Mouse (Mus musculus) brown adipose tissue, adult 24 weeks (tissue): ENCODE data around the gene Twf2. TPM values are rescaled to one million over a fixed set of nuclear protein-coding genes. Genes with fewer than 3 reads are reported as not detected.

Source experiments
- H3K27ac ChIP-seq: fragments of 200-500 bp; replicated peaks from 2 replicates; pipeline ENCODE4 v1.5.1; 2012; ENCODE audit warnings: low read depth, mild to moderate bottlenecking, low read length
- H3K4me1 ChIP-seq: fragments of 200-500 bp; 2 replicates; pipeline ENCODE4 v1.6.1; 2012; ENCODE audit warnings: low read length, mixed read lengths; ENCODE audit not compliant: control insufficient read depth, insufficient read depth, insufficient read length
- H3K4me3 ChIP-seq: fragments of 200-500 bp; 2 replicates; pipeline ENCODE4 v1.5.1; 2012; ENCODE audit warnings: low read depth, mild to moderate bottlenecking, low read length, moderate library complexity; ENCODE audit not compliant: insufficient read depth
- polyA plus RNA-seq: library from polyadenylated mRNA; stranded (reverse); fragments of >200 nt; gene quantifications from 2 replicates; pipeline ENCODE4 v1.2.4, GENCODE M21; 2012; ENCODE audit not compliant: missing spikeins, insufficient read depth, insufficient read length

Gene Twf2
- polyA plus RNA-seq, 1 experiment = 13.6 TPM

DNA sequence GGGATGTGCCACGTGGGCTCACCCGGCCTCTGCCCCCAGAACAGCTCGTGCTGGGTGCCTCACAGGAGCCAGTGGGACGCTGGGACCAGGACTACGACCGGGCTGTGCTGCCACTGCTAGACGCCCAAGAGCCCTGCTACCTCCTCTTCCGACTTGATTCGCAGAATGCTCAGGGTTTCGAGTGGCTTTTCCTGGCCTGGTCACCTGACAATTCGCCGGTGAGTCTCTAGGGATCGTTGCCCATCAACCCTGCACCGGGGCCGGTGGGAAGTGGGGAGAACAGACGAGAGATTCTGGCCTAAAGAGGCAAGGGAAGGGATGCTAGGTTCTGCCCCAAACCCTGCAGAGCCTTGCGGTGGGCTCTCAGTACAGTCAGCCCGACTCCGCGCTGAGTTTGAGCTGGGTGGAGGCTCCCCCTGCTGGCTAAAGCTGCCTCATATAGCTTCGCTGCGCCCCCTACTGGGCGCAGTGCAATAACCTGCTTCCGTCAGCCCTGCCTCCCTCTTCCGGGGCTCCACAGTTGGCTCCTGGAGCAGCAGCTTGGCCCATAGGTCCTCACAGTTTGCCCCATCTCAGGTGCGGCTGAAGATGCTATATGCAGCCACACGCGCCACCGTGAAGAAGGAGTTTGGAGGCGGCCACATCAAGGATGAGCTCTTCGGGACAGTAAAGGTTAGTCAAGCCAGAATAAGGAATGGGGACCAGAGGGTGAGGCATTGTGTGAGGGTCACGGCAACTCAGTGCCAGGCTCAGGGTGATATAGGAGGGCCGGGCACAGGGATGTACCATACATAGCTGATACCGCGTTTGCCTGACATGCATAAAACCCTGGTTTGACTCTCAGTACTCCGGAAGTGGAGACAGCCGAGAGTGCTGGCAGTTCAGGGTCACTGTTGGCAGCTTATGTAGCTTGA is 9.0 kb downstream of the Twf2 start:
- Histone ChIP-seq H3K4me3 (peak overlapping the region; percentile 38), H3K4me1 (peaks cover 5% of the 10 kb centered on the region), H3K27ac (no peak overlapping the region)

DNA sequence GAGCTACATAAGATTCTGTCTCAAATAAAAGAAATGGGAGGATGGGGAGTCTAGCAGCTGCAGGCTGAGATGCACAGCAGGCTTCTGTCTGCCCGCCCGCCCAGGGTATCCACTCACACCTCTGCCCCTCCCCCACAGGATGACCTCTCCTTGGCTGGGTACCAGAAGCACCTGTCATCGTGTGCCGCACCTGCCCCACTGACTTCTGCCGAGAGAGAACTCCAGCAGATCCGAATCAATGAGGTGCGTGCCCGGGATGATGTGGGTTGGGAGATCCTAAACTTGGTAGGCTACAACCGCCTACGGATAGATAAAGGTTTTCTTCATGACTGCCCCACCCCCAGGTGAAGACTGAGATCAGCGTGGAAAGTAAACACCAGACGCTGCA is 9.7 kb downstream of the Twf2 start:
- H3K4me3 ChIP-seq = no peak overlapping the region
- H3K27ac ChIP-seq = no peak overlapping the region
- peaks cover 5% of the 10 kb centered on the region for H3K4me1 ChIP-seq

DNA sequence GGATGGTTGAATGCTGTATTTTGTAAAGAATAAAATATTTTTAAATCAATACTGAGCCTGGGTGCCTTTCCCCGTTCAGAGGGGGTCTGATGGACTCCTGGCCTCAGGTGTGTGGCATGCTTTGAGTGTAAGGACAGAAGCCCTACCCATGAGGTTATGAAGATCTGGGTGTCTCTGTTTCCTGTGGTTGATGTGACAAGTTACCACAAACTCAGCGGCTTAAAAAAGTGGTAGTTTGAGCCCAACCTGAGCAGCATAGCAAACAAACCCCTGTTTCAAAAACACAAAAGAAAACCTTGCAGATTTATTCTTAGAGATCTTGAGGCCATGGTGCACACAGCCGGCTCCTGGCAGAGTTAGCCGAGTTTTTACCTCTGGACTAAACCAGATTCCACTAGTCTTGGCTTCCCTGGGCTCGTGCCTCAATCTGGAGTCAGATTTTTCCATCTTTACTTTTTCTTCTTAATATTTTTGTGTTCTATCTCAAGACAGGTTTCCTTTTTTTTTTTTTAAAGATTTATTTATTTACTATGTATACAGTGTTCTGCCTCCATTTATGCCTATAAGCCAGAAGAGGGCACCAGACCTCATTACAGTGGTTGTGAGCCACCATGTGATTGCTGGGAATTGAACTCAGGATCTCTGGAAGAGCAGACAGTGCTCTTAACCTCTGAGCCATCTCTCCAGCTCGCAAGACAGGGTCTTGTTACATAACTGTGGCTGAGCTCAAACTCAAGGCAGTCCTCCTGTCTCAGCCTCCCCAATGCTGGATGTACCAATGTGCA is 12.6 kb downstream of the Twf2 start:
- Histone ChIP-seq H3K4me3 (no peak overlapping the region), H3K4me1 (peaks cover 3% of the 10 kb centered on the region; the same call in 1 of the 2 replicates), H3K27ac (no peak overlapping the region)

DNA sequence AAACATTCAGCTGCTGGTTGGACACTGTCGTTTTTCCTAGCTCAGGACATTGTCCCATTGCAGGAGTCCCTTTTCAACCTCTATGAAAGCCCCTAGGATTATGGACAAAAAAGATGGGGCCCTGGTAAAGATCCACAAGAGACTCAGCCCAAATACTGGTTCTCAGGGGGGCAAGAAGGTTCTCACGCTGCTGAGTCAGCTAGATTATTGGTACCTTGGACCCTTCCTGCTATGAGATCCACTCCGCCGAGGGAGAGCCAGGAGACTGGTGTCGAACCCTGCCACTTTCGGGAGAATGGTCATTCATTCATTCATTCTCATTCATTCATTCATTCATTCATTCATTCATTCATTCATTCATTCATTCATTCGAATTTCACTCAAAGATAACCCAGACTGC is 14.1 kb downstream of the Twf2 start:
- H3K4me1 ChIP-seq = no peaks in the 10 kb centered on the region
- H3K4me3 ChIP-seq = no peak overlapping the region
- H3K27ac ChIP-seq = no peak overlapping the region

DNA sequence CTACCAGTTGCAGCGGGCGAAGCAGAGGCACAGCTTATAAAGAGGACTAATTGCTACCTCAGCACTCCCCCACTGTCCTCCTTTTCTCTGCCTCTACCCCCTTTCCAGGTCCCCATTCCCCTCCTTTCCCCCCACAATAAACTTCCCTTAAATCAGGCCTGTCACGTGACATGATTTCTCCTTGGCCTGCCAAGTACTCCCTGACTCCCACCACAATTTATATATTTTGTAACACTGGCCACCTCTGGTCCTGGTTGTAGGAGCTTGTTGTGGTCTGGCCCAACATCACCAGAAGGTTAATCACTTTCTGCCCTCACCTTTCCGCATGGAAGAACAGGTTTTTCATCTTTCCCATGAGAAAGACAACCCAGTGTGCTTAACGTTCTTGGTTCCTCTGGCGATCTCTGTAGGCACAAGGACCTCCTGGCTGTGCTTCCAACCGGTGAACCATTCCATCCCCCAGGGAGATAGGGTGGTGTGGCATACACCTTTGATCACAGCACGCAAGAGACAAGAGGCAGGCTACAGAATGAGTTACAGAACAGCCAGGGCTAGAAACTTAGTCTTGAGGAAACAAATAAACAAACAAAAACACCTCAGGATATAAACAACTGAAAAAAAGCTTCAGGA is 18.1 kb downstream of the Twf2 start:
- no peak overlapping the region for H3K27ac ChIP-seq
- no peak overlapping the region for H3K4me3 ChIP-seq
- H3K4me1 ChIP-seq = peaks cover 4% of the 10 kb centered on the region; the same call in 1 of the 2 replicates

DNA sequence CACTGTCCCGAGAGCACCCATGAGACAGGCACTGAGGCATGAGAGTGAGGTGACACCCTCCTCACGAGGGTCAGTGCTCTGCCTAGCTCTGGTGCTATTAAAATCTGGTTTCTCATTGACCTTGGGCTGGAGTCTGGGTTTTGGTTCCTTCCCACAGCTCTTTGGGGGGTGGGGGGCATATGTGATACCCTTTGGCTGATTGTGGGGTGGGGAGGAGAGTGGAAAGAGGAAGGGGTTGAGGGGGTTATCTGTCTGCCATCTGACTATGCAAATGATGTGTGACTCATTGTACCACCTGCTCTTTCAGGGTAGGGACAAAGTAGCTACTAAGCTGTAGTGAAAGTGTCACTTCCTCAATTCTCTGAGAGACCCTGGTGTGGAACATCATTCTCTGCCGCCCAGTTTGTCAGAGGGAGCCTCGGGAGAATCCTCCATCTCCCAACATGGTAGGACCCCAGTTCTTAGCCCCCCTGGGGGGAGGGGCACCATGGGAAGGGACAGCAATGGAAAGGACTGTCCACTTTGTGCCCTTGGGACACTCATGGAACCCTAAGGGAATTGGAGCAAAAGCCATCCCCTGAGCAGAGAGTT is 19.4 kb downstream of the Twf2 start, which contains the start of gene Tlr9:
Gene Tlr9, plus strand, starts transcription at position 338 of the 591 bp plus-strand sequence.
- H3K27ac ChIP-seq = peak within 1 kb of the TSS; percentile 63; the same call in 1 of the 2 replicates
- peak within 1 kb of the TSS; percentile 31; the same call in 1 of the 2 replicates for H3K4me3 ChIP-seq
- H3K4me1 ChIP-seq = peaks cover 4% of the 10 kb centered on the region; the same call in 1 of the 2 replicates

DNA sequence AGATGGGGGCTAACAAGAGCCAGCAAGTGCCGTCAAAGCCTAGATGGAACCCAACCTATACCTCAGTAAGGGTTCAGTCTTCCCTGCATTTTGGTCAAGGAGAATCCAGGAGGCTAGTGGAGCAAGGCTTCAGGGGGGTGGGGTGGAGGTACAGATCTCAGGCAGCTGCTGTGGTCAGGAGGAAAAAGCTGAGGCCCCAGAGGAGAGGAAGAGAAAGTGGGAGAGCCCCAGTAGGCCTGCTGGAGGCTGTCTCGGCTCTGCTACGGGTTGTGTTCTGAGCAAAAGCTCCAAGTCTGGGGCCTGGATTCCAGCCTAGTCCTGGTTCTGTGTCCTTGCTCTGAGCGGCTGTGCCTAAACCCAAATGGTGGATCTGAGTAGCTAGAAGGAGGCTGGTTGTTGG is 20.1 kb downstream of the Twf2 start:
- Histone ChIP-seq H3K4me3 (peak overlapping the region; percentile 31; the same call in 1 of the 2 replicates), H3K27ac (peak overlapping the region; percentile 63; the same call in 1 of the 2 replicates), H3K4me1 (peaks cover 4% of the 10 kb centered on the region; the same call in 1 of the 2 replicates)

DNA sequence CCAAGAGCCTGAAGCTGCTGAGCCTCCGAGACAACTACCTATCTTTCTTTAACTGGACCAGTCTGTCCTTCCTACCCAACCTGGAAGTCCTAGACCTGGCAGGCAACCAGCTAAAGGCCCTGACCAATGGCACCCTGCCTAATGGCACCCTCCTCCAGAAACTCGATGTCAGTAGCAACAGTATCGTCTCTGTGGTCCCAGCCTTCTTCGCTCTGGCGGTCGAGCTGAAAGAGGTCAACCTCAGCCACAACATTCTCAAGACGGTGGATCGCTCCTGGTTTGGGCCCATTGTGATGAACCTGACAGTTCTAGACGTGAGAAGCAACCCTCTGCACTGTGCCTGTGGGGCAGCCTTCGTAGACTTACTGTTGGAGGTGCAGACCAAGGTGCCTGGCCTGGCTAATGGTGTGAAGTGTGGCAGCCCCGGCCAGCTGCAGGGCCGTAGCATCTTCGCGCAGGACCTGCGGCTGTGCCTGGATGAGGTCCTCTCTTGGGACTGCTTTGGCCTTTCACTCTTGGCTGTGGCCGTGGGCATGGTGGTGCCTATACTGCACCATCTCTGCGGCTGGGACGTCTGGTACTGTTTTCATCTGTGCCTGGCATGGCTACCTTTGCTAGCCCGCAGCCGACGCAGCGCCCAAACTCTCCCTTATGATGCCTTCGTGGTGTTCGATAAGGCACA is 22.7 kb downstream of the Twf2 start:
- H3K27ac ChIP-seq = no peak overlapping the region
- peak overlapping the region; percentile 11 for H3K4me3 ChIP-seq
- H3K4me1 ChIP-seq = peaks cover 4% of the 10 kb centered on the region; the same call in 1 of the 2 replicates

DNA sequence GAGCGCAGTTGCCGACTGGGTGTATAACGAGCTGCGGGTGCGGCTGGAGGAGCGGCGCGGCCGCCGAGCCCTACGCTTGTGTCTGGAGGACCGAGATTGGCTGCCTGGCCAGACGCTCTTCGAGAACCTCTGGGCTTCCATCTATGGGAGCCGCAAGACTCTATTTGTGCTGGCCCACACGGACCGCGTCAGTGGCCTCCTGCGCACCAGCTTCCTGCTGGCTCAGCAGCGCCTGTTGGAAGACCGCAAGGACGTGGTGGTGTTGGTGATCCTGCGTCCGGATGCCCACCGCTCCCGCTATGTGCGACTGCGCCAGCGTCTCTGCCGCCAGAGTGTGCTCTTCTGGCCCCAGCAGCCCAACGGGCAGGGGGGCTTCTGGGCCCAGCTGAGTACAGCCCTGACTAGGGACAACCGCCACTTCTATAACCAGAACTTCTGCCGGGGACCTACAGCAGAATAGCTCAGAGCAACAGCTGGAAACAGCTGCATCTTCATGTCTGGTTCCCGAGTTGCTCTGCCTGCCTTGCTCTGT is 23.3 kb downstream of the Twf2 start:
- Histone ChIP-seq H3K27ac (no peak overlapping the region), H3K4me3 (peak overlapping the region; percentile 11), H3K4me1 (peaks cover 4% of the 10 kb centered on the region; the same call in 1 of the 2 replicates)

DNA sequence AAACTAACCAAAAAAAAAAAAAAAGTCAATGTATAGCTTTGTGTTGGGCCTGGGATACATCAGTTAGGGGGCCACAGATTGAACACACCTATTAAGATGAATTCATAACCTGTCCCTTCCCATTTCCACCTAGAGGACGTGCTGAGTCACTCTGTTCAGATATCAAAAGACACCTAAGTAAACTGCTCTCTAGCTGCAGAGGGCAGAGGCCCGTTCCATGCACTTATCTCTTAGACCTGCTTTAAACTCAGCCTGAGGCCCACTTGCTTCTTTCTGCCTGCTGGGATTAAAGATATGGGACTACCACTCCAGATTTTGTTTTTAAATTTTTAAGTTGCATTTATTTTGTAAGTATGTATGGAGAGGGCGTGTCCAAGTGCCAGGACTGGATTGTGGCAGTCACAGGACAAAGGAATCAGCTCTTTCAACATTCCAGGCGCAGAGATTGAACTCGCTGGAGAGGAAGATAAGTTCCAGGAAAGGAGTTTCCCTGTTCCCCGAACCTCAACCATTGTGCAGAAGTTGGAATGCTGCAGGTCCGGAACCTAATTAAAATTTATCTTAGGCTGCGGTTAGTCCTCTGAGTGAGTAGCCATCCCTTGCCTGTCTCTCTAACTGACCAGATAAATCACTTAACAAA is 25.0 kb downstream of the Twf2 start:
- H3K27ac ChIP-seq = no peak overlapping the region
- no peak overlapping the region for H3K4me3 ChIP-seq
- H3K4me1 ChIP-seq = peaks cover 4% of the 10 kb centered on the region; the same call in 1 of the 2 replicates

DNA sequence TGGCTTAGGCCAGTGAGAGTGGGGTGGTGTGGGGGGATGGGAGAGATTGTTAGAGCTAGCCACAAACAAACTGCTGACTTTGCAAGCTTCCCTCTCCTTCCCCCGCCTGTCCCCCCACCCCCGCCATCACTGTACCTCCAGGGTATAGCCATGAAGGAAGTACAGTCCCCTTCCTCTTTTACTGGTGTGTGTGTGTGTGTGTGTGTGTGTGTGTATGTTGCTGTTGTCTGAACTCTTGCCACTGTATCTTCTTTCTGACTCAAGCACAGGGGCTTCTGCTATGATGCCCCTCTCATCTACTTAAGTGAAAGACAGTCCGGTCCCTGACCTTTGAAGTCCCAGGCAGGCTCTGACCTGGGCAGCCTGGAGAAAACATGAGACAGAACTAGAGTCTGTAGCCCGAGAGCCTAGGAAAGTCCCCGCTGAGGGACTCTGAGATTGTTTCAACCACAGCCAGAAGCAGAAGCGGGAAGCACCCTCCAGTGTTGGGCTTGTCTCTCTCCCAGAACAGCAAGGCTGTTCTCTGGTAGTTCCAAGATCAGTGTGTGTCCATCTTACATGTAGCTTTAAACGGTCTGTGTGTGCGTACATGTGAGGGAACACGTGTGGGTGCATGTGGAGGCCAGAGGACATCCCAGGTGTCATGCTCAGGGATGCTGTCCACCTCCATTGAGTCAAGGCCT is 27.3 kb downstream of the Twf2 start:
- peaks cover 6% of the 10 kb centered on the region; the same call in 1 of the 2 replicates for H3K4me1 ChIP-seq
- peak overlapping the region; percentile 24; the same call in 1 of the 2 replicates for H3K27ac ChIP-seq
- no peak overlapping the region for H3K4me3 ChIP-seq

DNA sequence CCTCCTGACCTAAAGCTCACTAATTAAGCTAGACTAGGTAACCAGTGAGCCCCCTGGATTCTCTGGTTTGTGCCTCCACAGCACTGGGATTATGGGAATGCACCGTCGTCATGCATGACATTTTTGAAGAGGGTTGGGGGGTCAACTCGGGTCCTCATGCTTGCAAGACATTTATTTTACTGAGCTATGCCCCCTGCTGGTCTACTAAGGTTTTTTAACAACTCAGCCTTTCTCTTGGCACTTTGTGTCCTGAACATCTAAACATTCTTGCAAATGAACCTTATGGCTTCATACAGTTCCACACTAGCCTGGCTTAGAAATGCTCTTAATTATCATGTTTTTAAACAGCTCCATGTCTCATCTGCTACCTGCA is 27.8 kb downstream of the Twf2 start:
- Histone ChIP-seq H3K4me1 (peaks cover 4% of the 10 kb centered on the region; the same call in 1 of the 2 replicates), H3K4me3 (no peak overlapping the region), H3K27ac (peak overlapping the region; percentile 24; the same call in 1 of the 2 replicates)

DNA sequence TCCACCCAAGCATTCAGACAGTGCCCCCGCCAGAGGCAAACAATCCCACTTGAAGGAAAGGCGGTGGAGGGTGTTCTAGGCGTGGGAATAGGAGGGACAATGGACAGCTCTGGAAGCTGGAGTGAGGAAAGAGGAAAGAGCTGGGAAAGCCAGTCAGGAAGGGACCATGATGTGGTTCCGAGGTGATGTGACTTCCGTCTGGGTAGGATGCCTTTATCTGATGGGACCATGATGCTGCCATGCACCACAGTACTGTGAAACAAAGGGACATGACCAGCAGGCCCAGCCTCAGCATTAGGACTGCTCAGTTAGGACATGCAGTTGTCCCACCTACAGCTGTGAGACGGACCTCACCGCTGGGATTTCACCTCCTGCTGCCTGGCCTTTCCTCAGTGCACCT is 28.3 kb downstream of the Twf2 start:
- H3K27ac ChIP-seq = no peak overlapping the region
- no peak overlapping the region for H3K4me3 ChIP-seq
- H3K4me1 ChIP-seq = peaks cover 3% of the 10 kb centered on the region; the same call in 1 of the 2 replicates
